Mouse (Mus musculus) testis, postnatal 10 days (tissue): ENCODE data around the gene Egln1.

Experiments
- DNase-seq: peaks from one replicate; pipeline ENCODE4 v3.0.0; 2021; ENCODE audit warnings: low spot score

Gene Egln1

GRCm38 (mm10) chr8:124859466-124859865 is 89.7 kb downstream of the Egln1 start:
- peak; percentile 54 for DNase-seq
